Mouse (Mus musculus): ENCODE data around the gene Slc27a4. TPM values are rescaled to one million over a fixed set of nuclear protein-coding genes. Genes with fewer than 3 reads are reported as not detected.
A peak's percentile ranks its signal among the peaks of the same experiment; 100 is the strongest.

Gene Slc27a4
- total RNA-seq, 2 experiments from 2014 or later, result 27.4 to 40.6 TPM

DNA sequence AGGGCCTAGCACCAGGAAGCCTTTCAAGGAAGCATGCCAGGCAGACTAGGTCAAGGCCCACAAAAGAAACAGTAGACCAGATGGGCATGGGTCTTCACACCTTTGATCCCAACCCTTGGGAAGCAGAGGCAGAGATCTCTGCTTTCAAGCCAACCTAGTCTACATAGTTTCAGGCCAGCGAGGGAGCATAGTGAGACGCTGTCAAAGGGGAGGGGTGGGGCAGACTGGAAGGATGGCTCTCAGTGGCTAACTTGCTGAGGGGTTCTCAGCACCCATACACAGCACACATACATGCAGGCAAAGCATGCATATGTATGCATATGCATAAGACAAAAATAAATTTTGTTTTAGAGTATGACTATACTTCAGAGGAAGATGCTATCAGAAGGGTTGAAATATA lies 16.9 kb downstream of the Slc27a4 start:
- no peak for DNase-seq (ENCODE audit: low spot score in 2 of 2)

DNA sequence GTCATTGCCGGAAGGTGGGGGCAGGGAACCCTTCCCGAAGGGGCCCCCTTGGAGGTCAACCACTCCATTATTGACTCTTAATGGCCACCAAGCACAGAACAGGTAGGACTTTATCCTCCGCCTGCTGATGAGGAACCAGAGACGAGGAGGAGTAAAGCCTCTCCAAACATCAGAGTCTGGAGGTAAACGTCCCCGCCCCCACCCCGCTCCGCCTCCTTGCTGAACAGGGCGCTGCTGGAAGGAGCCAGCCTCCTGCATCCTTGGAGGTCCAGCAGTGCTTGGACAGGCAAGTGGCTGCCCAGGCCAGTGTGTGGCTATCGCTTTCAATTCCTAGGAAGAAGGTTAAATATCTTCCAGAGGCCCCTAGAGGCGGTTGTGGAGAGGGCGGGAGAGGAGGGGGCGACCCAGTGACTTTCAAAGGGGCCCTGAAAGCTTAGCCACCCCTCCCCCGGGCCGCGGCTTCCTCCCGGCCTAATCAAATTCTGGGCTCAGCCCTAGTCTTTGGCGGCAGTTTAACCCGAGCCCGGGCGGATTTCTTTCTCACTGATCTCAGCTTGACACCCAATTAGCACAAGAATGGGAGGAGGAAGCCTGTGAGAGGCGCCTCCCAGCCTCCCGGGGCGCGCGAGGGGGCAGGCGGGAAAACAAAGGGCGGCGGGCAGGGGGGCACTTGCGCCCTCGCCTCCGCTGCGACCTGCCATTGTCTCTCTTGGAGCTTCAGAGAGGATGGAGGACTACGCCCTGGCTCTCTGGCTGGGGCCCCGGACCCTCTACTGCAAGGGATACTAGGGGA lies 17.8 kb downstream of the Slc27a4 start, which contains the start of gene Urm1:
Gene Urm1 (plus strand): TSS at position 51 of the 793 bp plus-strand sequence.
- peak; percentile 29 to 46 for DNase-seq (ENCODE audit: low spot score in 2 of 2)

DNA sequence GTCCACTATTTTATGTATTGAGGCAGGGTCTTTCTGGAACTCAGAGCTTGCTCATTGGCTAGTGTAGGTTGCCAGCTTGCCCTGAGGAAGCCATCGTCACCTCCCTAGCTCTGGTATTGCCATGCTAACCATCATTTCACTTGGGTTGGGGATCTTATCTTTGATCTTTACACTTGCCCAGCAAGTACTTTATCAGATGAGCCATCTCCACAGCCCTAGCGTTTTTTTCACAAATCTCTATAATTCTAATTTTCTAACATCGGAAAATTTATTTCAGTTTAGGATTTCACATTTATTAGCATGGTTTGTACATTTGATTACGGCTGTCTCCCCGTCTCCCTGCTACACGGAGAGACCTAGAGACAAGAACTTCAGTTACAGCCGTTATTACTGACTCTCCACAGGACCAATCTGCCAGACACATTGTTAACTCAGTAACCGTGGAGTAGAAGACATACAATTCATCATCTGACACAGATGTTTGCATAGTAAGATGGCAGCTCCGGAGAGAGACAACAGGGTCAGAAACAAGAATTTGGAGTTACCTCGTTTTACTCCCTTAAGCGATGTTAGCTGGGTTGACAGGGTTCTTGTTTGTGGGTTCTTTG lies 24.0 kb downstream of the Slc27a4 start:
- DNase-seq (ENCODE audit: low spot score in 2 of 2), result no peak

DNA sequence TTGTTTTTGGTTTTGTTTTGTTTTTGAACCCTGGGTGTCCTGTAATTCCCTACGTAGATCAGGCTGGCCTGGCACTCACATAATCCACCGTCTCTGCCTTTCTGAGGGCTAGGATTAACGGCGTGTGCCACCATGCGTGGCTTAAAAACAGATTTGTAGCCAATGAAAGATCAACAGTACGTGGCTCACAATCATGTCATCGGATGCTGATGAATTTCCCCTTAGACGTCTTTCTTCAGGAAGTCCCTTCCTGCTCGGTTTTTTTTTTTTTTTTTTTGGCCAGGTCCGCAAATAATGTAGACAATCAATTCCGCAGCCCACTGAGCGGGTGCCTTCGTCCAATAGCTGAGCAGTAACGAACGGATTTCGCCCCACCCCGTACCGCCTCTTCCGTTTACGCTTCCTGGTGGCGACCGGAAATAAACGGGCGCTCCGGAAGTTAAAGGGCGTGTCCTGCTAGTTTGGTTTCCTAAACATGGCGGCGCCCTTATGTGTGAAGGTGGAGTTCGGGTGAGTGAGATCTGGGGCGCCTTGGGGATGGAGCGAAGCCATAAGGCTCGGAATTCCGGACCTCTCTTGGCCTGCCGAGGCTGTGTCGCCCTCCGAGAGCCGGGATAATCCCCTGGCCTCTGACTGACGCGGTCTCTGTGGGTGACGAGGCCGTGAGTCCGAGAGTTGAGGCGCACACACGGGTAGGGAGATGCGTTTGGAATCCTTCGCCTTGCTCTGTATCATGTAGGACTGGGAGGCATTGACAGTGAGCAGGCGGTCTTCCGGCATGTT lies 24.7 kb downstream of the Slc27a4 start:
- peak; percentile 87 to 91 for DNase-seq (ENCODE audit: low spot score in 2 of 2)

DNA sequence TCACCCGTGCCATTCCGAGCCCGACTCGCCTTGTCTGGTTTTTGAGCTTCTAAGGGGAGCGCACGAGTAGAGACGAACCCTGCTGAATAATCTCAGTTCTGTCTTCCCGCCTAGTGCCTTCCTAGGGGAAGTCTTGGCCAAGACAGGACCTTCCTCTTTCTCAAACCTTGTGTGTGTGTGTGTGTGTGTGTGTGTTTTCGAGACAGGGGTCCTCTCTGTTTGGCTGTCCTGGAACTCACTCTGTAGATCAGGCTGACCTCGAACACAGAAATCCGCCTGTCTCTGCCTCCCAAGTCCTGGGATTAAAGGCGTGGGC lies 25.2 kb downstream of the Slc27a4 start:
- no peak for DNase-seq (ENCODE audit: low spot score in 2 of 2)

DNA sequence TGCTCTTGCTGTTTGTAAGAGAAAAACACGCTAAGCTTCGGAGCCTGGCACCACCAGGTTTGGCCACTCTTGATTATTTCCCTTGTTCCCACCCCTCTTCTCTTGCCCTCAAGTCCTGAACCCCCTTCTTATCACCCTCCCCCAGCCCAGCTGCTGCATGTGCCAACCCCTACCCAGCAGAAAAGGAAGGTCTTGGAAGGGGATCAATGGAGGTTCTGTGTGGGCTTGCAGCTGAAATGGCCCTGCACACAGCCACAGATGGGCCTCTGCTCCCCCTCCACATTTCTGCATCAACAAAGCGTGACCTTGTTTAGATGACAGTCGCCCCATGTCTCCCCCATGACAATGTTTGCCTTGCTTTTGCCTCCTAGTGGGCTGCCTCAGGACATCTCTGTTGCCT lies 28.7 kb downstream of the Slc27a4 start:
- DNase-seq (ENCODE audit: low spot score in 2 of 2), result no peak

DNA sequence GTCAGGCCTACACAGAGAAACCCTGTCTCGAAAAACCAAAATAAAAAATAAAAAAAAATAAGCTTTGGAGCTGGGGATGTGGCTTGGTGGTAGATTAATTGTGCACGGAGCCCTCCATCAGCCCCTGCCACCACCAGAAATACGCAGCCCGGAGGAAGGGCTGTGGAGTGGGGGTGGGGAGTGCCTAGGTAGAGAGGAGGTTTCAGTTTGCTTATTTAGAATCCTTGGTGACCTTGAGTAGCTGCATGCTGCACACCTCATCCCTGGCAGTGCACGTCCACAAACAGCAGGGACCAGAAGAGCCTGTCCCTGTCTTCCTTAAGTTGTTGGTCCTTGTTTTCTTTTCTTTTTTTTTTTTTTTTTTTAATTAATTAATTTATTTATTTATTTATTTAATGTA lies 31.4 kb downstream of the Slc27a4 start:
- no peak for DNase-seq (ENCODE audit: low spot score in 2 of 2)

DNA sequence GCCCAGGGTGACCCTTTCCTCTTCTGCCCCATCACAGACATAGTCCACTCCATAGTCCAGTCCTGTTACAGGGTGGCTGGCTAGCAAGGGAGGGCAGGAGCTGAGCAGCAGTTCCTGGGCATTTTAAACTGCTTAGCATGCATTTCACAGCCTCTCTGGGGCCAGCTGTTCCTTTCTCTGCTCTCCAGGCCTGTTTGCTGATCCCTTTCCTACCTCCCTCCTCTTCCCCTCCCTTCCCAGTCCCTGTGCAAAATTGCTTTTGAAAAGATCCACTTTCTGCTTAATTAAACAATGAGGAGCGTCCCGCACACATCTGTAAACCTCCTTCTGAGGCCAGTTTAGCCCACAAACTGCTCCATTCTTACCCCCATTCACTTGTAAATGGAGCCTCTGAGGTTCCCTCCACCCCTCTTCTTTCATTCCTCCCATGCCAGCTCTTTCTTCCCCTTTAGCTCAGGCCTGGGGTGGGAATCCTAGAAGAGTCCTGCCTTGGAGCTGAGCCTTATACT lies 33.0 kb downstream of the Slc27a4 start:
- no peak for DNase-seq (ENCODE audit: low spot score in 2 of 2)

DNA sequence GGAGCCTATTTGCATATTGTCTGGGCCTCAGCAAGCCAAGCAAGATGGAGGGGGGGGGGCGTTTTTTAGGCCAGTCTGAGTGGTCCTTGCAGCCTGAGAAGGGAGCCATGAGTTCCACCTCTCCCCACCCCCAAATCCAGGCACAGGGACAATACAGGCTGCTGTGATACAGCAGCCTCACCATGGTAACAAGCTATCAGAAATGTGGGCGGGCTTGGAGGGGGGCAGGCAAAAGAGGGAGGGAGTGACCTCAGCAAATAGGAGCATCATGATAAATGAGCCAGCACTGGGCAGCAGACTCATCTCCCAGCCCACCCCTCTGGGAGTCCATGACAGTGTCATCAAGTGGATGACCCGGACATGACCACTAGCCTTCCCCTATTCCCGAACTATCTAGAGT lies 37.0 kb downstream of the Slc27a4 start:
- DNase-seq (ENCODE audit: low spot score in 2 of 2), result no peak

DNA sequence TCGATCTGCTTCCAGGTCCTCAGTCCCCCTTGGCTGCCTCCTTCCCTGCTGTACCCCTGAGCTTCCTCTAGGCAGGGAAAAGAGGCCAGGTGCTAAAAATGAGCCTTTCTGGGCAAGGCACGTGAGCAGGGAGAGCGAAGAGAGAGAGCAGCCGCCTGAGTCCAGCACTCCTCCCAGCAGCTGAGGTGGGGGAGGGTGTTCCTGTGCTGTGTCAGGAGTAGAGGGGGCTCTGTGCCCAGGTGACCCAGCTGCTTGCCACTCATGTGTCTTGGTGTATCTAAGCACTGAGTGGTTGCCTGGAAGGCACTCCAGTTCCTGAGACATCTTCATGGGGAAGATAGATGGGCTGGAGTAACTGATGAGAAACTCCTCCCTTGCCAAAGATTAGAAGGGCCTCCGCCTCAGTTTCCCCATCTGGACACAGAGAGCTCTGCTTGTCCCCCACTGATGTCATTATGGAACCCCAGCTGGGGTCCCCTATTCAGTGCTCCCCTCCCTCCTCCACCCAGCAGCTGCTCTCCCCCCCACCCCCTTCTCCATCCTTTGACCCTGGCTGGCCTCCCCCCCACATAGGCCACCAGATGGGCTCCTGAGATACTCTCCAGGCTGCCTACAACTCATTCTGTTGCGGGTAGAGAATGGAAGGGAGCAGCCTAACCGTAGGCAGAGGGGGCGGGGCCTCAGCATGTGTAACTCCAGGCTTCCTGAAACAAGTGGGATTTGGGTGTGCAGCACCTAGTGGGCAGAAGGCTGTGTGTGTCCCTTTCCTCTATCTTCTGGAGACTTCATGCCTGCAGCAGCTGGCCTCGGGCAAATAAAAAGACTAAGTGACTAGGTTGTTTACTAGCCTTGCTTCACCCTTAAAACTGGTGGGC lies 41.0 kb downstream of the Slc27a4 start:
- DNase-seq (ENCODE audit: low spot score in 2 of 2), result no peak

DNA sequence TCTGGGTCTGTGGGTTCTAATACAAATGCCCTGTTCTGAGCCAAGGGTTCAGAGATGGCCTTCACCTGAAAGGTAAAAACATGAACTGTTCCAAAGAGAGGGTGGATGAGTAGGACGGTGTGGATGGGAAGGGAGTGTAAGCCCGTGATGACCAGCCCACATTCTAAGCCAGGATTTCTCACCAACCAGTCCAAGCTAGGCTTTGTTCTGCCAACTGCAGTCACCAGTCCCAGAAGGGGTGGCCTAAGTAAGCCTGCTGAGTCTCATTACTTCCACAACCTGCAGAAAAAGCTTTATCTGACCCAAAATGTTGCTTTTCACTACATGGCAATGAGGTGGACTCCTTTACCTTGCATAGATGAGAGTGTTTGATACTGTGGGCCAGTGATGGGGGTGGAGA lies 41.7 kb downstream of the Slc27a4 start:
- no peak for DNase-seq (ENCODE audit: low spot score in 2 of 2)

DNA sequence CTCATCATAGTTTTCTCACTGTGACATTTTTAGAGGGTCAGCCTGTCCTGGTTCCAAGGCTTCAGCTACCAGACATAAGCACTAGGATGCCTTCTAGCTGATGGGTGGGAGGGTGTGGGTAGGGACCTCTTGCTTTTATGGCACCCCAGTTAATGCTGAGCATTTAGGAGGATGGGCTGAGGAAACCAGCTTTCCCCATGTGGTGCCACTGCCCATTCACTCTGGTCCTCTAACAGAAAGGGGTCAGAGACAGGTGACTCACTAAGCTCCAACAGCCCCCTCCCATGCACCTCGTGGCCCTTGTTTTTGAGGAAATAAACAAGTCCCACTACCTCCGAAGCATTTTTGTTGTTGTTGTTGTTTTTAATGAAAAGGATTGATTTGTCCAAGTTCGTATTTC lies 42.2 kb downstream of the Slc27a4 start:
- no peak for DNase-seq (ENCODE audit: low spot score in 2 of 2)

DNA sequence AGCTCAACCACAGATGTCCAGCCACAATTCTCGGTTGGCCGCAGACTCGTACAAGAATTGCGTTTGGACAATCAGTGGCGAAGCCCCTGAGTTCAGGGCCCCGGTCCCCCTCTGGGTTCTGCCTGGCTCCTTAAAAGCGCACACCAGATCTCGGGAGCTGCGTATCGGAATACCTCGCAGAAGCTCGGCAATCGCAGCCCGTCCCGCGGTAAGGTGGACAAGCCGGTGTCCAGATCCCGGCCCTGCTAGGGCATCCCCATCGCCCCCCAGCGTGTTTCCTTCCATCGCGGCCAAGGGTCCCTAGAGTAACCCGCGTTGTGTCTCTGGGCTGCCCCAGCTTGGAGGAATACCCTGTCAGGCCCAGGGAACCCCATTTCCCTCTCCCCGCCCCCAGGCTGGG lies 43.2 kb downstream of the Slc27a4 start:
- no peak for DNase-seq (ENCODE audit: low spot score in 2 of 2)

DNA sequence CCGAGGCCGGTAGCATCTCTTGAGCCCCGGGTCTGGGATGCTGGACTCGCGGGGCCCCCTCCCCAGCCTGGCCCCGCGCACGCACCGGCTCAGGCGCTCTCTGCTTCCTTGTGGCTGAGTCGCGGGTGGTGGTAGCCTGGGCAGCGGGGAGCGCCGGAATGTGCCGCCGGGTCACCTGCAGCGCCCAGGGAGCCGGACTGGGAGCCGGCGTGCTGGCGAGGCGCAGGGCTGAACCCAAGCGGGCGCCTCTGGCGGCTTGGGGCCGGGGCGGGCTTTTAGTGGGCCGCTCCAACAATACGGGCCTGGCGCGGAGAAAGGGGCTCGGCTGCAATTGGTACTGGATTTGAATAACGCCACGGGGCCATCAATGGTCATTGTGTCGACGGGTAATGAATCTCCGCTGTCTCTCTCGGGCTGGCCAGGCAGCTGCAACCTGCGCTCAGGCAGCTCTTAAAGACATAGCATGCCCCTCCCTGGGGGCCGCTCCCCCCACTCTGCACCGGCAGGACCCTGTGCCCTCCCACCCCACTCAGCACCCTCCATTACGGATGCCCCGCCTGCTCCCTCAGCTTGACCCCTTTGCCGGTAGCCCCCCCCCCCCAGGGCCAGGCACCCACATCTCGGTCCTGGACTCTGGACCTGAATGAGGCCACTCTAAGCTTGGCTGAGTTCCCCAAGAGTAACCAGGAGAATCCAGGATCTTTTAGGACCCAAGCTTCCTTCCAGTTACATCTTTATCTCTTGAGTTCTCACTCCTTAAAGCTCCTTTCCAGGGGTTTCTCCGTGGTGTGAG lies 43.8 kb downstream of the Slc27a4 start:
- DNase-seq (ENCODE audit: low spot score in 2 of 2), result no peak

DNA sequence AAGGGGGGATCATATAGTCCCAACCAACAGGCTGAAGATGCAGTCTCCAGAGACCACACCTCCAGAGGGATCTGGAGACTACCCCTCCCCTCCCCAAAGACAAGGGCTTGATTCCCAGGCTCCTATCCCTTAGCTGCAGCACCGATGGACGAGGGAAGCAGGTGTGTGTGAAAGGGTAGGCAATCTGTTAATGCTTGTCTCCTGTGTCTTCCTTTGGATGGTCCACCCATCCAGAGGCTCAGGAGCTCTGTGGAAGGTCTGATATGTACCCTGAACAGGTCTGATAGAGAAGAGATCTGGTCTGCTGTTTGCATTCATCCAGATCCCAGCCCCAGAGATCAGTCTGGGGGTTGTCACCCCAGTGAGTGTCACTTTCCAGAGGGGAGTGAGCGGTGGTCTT lies 44.5 kb downstream of the Slc27a4 start:
- no peak for DNase-seq (ENCODE audit: low spot score in 2 of 2)

DNA sequence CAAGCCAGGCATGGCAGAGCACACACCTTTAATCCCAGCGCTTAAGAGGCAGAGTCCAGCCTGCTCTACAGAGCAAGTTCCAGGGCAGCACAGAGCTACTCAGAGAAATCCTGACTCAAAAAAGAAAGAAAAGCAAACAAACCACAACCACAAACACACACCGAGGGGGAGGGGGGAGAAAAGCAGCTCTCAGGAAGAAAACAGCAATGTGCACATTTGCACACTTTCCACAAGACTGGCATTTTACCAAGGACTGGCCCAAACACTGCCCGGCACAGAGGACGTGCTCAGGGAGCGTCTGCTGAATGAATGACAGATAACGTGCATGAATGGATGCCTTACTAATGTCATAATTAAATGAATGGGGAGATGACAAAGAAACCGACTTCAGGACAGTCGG lies 46.6 kb downstream of the Slc27a4 start:
- DNase-seq (ENCODE audit: low spot score in 2 of 2), result no peak

DNA sequence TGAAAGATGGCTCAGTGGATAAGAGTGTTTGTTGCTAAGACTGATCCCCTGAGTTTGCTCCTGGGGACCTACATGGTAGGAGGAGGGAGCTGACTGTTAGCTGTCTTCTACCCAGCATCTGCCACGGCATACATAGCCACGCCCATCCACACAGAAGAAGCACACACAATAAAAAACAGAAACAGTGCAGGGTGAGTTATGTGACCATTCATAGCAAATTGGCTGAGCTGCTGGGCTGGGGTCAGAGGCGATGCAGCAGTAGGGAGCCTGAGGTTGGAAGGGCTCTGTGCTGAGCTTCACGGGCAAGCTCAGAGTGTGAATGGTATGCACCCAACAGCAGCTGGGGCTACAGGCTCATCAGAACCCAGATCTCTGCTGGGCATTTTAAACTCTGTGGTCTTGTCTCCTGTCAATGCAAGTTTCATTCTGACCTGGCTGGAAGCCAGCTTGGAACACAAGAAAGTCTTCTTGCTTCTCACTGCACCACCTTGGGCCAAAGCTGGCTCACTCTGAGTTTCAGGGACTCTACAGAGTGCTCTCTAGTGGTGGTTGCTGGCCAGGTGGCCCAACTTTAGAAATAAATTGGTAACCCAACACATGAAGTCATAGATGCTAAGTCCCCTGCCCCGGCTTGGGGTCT lies 47.5 kb downstream of the Slc27a4 start:
- no peak for DNase-seq (ENCODE audit: low spot score in 2 of 2)

DNA sequence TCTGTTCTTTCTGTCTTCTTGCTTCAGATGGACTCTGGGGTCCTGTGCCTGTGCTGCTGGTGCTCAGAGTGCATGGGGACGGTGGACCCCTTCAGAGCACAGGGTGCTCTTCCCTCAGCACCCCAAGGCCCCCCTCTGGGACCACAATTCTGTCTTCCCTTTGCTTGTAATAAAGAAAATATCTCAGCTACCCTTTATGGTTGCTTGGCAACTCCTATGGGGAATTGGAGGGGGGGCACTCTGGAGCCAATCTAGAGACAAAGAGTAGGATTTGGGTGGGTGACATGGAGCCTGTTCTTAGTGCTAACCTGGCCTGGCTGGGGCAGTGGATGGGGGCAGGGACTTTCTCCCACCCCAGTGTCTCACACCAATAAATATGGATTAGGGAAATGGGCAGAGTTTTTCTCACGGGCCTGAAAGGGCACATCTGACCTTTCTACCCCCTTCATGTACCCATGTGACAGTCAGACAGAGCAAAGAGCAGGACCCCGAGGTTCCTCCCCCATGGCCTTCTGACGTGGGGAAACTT lies 50.6 kb downstream of the Slc27a4 start:
- no peak for DNase-seq (ENCODE audit: low spot score in 2 of 2)

DNA sequence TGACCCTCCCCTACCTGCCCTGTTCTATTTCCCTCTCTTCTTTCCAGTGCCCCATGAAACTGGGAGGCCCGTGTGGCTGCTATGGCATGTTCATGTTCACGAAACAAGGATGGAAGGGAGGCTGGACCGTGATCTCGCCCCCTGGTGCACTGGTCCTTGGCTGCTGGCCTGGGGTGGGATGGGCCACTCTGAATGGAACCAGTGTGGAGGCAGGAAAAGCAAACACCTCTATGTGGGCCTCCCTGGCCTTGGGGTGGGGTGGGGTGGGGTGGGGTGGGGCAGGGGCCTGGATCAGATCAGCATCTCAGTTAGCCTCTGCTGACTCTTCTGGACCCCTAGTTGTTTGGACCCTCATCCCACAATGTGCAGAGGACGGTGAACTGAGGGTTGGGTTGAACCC lies 51.3 kb downstream of the Slc27a4 start:
- DNase-seq (ENCODE audit: low spot score in 2 of 2), result no peak

Measured in adrenal gland, adult 18-20 months (tissue).